Mouse (Mus musculus) activated CD4-positive, CD25-positive, alpha-beta regulatory T cell, adult 4 months (primary cell): ENCODE measurements around the gene Ush1c. TPM values are rescaled to one million over a fixed set of nuclear protein-coding genes. Genes with fewer than 3 reads are reported as not detected.

Experiments used
- ATAC-seq: one replicate; pipeline ENCODE4 v1.8.0; 2017
- polyA plus RNA-seq, 2 experiments: library from polyadenylated mRNA; unstranded; fragments of 100-300 nt; shearing (Covaris generic); gene quantifications; one replicate each; pipeline ENCODE4 v1.2.1; 2017

Ush1c gene
- polyA plus RNA-seq = not detected

GRCm38 (mm10) chr7:46238346-46238745 lies at the start of gene Ush1c:
Ush1c (minus strand) TSS chr7:46238503.
- no peak for ATAC-seq

- ATAC-seq = no peak
These were observed 48.7 kb upstream of the Ush1c start for GRCm38 (mm10) chr7:46287051-46287450.

- ATAC-seq = no peak
These were observed 48.1 kb upstream of the Ush1c start for GRCm38 (mm10) chr7:46286391-46286790.

GRCm38 (mm10) chr7:46285161-46285839 lies 47.0 kb upstream of the Ush1c start:
- ATAC-seq = no peak

- ATAC-seq = no peak
These were observed 45.4 kb upstream of the Ush1c start for GRCm38 (mm10) chr7:46283681-46284080.

- ATAC-seq = no peak
These were observed 44.0 kb upstream of the Ush1c start for GRCm38 (mm10) chr7:46282276-46282675.

GRCm38 (mm10) chr7:46280896-46281295 lies 42.6 kb upstream of the Ush1c start:
- no peak for ATAC-seq

- ATAC-seq = no peak
These were observed 41.6 kb upstream of the Ush1c start for GRCm38 (mm10) chr7:46279946-46280345.

GRCm38 (mm10) chr7:46276156-46276555 lies 37.9 kb upstream of the Ush1c start:
- no peak for ATAC-seq

- no peak for ATAC-seq
These were observed 13.5 kb upstream of the Ush1c start for GRCm38 (mm10) chr7:46251841-46252240.

GRCm38 (mm10) chr7:46247606-46248005 lies 9.3 kb upstream of the Ush1c start:
- no peak for ATAC-seq

- ATAC-seq = no peak
These were observed 8.6 kb upstream of the Ush1c start for GRCm38 (mm10) chr7:46246876-46247275.

GRCm38 (mm10) chr7:46240696-46241095 lies 2.4 kb upstream of the Ush1c start, which contains the start of gene Otog:
Otog (plus strand) TSS chr7:46240987.
- ATAC-seq = no peak

GRCm38 (mm10) chr7:46240091-46240490 lies 1.8 kb upstream of the Ush1c start:
- no peak for ATAC-seq

GRCm38 (mm10) chr7:46237192-46237591 lies 1.1 kb downstream of the Ush1c start:
- no peak for ATAC-seq

- ATAC-seq = no peak
These were observed 1.9 kb downstream of the Ush1c start for GRCm38 (mm10) chr7:46236363-46236762.

- no peak for ATAC-seq
These were observed 2.4 kb downstream of the Ush1c start for GRCm38 (mm10) chr7:46235948-46236347.

GRCm38 (mm10) chr7:46226936-46227335 lies 11.4 kb downstream of the Ush1c start:
- no peak for ATAC-seq

GRCm38 (mm10) chr7:46226253-46226652 lies 12.1 kb downstream of the Ush1c start:
- no peak for ATAC-seq

GRCm38 (mm10) chr7:46220591-46221129 lies 17.6 kb downstream of the Ush1c start:
- no peak for ATAC-seq

GRCm38 (mm10) chr7:46218415-46218814 lies 19.9 kb downstream of the Ush1c start:
- no peak for ATAC-seq

GRCm38 (mm10) chr7:46216481-46216880 lies 21.8 kb downstream of the Ush1c start:
- ATAC-seq = no peak

GRCm38 (mm10) chr7:46210276-46210675 lies 28.0 kb downstream of the Ush1c start:
- no peak for ATAC-seq

GRCm38 (mm10) chr7:46208131-46208530 lies 30.2 kb downstream of the Ush1c start:
- no peak for ATAC-seq

- no peak for ATAC-seq
These were observed 33.5 kb downstream of the Ush1c start for GRCm38 (mm10) chr7:46204775-46205174.
